Mouse (Mus musculus) lung, postnatal 0 days (tissue): ENCODE measurements around the gene Midn.
A peak's percentile ranks its signal among the peaks of the same experiment; 100 is the strongest.

ENCODE experiments used
- CTCF ChIP-seq: IDR thresholded peaks from 2 replicates; pipeline ENCODE4 v1.5.1; 2016; ENCODE audit warnings: antibody characterized with exemption, mild to moderate bottlenecking
- EP300 ChIP-seq: IDR thresholded peaks from 2 replicates; pipeline ENCODE4 v1.6.1; 2016; ENCODE audit warnings: antibody characterized with exemption, mild to moderate bottlenecking, control low read depth

- no peak for TF ChIP-seq CTCF
- peak; percentile 46; the same call in 1 of the 2 replicates for TF ChIP-seq EP300
Measured at GRCm38 (mm10) chr10:80156752-80157053, 8.6 kb downstream of the Midn start.
